Mouse (Mus musculus) ES-Bruce4 (cell line): ENCODE measurements around the gene Thnsl2.

Experiments
- CTCF ChIP-seq: IDR thresholded peaks from one replicate; pipeline ENCODE4 v1.8.1; 2011; ENCODE audit warnings: low read depth, low read length
- EP300 ChIP-seq: IDR thresholded peaks from 2 replicates; pipeline ENCODE4 v1.6.1; 2011; ENCODE audit warnings: low read depth, low read length; ENCODE audit not compliant: insufficient read depth
- POLR2A ChIP-seq: IDR thresholded peaks from one replicate; pipeline ENCODE4 v1.8.1; 2011; ENCODE audit warnings: low read length; ENCODE audit not compliant: insufficient read depth

DNA sequence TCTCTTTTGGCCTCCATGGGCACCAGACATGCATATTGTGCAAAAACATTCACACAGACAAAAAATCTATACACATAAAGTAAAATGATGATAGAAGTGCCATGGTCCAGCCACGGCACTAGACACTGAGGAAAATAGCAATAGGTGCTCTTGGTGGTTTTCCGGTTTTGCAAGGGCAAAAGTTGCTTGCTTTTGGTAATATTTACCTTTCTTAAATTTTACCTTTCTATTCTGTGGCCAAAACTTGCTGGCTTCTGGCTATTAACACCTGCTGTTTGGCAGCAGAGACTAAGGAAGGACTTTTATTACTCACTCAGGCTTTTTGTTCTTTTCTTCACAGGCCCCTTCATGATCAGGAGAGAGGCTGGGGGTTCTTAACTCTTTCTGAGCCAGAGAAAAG lies 46.3 kb upstream of the Thnsl2 start:
- TF ChIP-seq EP300 (no peak), POLR2A (no peak), CTCF (no peak)
